Mouse (Mus musculus) testis, postnatal 14 days (tissue): ENCODE data around the gene Tmem234.

Experiments used
- DNase-seq: peaks from one replicate; pipeline ENCODE4 v3.0.0; 2021; ENCODE audit warnings: low spot score

Gene Tmem234

DNA sequence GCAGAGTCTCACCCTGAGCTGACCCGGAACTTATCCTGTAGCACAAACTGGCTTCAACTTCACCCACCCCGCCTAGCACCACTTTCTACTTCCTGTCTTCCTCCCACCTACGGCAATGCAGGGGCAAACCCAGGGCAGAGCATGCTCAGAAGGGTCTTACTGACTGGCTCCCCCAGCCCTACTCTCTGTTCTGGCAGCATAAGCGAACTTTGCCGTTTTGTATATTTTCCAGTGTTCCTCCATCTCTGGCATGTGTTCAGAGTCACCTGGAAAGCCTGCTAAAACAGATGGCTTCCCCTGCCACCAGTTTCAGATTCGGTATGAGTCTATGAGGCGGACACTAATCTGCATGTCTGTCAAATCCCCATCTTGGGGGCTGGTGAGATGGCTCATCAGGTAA, 20.1 kb upstream of the Tmem234 start:
- DNase-seq: no peak

DNA sequence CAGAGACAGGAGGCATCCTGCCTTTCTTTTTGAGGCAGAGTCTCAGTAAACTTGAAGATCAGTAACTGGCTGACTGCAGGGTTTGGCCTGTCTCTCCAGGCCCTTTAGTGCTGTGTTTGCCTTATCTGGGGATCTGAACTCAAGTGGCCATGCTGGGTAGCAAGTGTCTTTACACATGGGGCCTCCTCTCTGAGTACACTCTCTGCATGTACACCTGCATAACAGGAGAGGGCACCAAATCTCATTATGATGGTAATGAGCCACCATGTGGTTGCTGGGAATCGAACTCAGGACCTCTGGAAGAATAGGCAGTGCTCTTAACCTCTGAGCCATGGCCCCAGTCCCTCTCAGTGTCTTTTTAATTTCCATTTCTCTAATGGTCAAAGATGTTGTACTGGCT, 18.2 kb upstream of the Tmem234 start:
- no peak for DNase-seq

DNA sequence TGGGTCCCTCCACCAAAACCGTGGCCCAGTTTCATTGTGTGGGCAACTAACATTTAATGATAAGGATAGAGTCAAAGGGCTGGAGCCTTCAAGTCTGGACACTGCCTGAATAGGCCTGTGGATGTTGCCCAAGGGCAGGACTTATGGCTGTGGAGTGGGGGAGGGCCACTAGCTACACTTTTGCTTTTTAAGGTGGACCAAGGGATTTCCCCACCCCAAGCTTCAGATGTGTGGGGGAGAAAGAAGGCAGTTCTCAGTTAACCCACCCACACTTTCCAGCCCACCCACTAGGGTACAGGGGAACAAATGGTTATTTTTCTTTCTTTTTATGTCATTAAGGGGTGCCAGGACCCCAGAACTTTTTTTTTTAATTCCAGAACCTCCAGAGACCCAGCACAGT, 16.1 kb upstream of the Tmem234 start:
- DNase-seq: no peak

DNA sequence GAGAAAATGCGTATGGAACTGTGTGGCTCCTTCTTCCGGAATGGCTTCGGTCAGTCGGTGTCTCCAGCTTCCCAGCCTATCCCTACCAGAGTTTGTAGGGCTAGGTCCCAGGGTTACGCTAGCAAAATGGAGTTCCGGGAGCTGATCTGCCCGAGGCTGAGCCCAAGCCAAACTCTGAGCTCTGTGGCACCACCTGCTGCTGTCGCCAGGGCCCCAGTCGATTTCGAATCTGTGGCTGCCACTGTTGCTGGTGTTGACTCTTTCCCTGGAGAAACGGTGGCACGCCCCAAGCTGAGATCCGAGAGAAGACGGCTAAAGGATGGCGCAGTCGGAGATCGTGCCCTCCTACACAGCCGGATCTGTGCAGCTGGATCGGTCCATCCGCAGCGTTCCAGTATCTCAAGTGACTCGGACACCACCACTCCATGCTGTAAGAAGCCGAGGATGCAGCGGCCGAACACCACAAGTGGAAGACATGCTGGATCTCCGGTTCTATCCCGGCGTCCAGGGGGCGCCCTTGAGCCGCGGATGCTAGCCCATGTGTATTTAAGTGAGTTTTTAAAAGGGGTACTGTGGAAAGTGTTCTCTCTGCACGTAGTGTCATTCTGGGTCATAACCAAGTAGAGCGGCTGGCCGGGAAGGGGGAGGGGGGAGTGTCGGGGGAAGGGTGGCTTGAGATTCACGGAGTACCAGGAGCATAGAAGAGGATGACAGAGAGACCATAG, 15.4 kb upstream of the Tmem234 start:
- DNase-seq: peak; percentile 76

DNA sequence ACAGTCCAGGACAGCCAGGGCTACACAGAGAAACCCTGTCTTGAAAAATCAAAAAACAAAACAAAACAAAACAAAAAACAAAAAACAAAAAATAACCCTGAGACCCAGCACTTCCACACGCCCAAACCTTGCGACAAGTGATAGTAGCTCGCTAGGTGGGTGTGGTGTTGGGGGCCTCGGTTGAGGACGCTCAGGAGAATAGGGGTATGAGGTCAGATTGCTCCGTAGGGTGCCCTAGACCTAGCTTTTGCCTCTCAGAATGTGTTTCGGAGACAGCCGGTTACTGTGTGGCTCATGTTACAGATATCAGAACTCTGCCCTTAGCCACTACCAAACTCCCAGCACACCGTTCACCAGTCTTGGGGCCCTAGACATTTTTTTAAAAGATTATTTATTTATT, 14.7 kb upstream of the Tmem234 start:
- no peak for DNase-seq

DNA sequence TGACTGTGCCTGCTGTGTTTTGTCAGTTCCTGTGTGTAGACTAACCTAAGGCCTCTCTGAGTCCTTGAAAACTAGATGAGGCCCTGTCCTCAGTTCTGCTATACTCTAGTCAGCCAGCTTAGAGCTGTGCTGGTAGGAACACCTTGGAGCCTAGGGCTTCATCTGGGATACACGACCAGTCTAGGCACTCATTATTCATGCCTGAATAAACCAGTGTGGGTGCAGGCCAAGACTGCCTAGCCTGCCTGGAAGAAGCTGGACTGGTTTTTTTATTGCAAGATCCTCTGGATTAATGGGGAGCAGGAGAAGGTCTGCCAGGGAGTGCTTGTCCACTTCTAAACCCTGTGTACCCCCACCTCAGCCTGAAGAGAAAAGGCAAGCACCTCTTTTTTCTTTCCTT, 13.5 kb upstream of the Tmem234 start:
- no peak for DNase-seq

DNA sequence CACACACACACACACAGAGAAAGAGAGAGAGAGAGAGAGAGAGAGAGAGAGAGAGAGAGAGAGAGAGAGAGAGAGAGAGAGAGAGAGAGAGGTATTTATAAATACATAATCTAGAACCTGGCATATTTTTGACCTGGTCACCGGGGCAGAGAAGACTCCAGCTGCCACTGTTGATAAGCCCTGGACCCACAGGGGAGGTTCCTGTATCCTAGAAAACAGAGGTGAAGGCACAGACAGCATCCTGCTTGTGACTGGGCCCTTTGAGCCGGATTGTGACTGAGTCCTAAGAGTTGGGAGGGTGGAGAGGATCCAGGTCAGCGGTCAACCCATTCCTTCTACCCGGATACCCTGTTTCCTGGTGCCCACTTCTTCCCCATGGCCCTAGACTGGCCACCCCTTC, 11.6 kb upstream of the Tmem234 start:
- no peak for DNase-seq

DNA sequence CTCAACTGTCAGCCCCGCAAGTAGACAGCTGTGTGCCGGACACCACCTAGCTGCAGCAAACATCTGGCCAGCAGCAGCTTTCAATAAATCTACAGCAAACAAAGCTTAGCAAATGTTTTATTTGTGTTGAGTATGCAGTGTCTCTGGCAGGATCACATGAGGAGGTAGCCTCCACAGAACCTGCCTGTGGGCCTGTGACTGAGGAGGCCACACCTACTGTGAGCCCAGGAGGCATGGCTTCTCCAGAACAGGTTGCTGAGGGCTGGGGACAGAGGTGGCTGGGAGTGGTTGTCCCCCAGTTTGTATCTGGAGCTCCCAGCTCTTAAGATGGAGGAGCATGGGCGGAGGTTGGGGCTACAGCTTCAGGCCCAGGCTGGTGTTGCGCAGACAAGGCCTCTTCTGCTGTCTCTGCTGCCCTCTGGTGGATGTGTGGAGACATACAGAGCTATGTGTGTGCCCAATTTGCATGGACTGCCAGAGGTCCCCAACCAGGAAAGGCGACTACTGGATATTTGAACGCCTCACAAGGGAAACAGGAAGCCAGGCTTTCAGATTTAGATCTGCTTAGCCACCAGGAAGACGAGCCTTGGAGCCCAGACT, 8.1 kb downstream of the Tmem234 start:
- DNase-seq: peak; percentile 63

DNA sequence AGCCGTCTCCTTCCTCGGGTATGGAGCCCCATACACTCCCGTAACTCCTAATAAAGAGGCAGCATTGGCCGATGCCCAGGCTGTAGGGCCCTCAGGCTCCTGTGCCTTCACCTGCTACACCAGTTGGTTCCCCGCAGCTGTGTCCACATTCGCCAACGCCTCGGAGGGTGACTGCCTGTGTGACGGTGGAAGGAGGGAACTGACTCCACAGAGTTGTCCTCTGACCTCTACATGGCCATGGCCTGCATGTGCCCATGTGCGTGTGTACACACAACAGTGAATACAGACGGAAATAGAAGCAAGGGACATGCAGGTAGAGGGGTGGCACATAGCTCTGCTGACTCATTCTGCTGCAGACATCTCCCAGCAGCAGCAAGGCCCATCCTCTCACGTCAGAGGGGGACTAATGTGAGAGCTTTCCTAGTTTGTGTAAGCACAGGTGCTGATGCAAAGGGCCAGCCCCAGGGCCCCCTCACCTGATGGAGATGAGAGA, 8.7 kb downstream of the Tmem234 start:
- DNase-seq: no peak

DNA sequence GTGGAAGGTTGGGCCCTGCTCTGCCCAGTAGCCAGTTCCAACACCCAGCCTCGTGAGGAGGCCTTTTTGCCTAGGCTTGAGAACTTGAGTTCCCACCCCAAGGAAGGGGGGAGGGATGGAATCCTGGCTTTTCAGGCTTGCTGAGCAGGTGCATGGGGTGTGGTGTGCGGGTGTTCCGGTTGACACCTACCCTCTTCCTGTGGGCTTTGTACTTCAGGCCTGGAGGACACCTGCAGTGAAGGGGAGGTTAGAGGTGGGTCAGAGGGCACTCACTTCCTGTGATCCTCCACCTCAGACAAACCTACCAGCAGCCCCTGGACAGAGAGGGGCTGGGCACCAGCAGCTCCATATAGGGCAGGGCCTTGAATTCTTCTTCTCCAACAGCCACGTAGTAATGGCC, 9.6 kb downstream of the Tmem234 start:
- DNase-seq: no peak

DNA sequence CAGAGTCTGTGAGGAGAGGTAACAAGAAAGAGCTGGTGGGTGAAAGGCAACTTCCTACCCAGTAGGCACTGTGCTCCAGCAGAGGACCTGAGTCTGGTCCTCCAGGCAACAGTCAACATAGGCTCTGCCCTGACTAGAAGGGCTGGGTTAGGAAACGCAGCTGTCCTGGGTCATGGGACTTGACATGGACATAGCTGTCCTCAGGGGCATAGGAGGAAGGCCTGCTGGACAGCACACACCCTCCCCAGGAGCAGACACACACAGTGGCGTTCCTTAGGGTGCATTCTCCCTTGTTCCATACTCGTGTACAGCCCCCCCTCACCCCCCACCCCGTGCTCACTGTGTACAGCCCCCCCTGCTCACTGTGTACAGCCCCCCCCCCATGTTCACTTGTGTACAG, 10.0 kb downstream of the Tmem234 start:
- DNase-seq: no peak

DNA sequence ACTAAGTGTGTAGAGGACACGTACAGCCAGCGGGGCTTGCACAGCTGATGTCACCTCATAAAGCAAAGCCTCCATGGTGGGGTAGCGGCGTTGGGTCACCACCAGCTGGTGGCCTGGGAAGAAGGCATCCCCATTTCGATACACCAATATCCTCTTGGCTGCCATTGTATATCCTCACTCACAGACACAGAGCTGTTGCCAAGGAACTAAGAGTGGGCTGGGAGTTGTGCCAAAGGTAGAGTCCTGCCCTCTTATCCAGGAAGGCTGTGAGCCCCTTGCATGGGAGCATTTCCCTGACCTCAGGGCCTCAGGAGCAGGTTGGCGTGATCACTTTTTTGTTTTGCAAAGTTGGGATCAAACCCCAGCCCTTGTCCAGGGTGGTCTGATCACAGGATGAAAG, 13.6 kb downstream of the Tmem234 start, which contains the start of gene Dcdc2b:
Gene Dcdc2b, minus strand, starts transcription at position 165 of the 400 bp plus-strand sequence.
- no peak for DNase-seq

DNA sequence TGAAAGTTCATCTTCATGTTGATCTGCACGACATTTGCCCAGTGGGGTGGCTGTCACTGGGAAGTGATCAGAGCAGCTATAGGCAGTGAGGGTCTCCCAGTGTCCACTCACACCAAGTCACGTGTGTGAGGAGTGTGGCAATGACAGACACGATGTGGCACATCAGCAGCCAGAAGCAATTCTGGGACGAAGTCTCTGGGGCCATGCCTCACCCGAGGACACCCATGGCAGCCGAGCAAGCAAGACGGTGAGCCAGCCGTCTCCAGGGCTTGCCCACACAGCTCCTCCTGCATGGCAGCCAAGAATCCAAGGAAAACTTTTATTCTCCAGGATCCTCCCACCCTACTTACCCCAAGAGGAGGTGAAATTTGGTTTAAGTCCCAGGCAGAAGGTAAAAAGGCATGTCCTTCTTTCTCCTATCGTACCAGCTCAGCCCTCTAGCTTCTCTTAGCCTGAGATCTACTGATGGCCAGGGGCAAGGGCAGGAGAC, 15.4 kb downstream of the Tmem234 start:
- DNase-seq: no peak

DNA sequence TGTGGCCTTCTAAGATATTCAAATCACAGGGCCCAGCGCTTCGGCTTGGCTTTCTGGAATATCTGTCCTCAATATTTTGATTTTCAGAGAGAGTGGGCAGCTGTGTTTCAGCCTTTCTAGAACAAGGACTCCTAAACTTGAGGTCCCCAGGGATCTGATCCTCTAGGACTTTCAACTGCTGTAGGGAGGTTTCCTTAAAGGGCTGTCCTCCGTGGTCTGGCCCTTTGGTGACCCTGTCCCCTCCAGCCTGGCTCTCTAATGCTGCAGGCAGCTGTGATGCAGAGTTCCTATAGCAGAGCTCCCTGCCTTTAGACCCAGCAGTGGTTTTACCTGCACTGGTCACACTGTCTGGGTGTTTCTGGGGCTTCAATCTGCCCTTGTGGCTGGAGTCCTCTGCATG, 16.2 kb downstream of the Tmem234 start:
- no peak for DNase-seq

DNA sequence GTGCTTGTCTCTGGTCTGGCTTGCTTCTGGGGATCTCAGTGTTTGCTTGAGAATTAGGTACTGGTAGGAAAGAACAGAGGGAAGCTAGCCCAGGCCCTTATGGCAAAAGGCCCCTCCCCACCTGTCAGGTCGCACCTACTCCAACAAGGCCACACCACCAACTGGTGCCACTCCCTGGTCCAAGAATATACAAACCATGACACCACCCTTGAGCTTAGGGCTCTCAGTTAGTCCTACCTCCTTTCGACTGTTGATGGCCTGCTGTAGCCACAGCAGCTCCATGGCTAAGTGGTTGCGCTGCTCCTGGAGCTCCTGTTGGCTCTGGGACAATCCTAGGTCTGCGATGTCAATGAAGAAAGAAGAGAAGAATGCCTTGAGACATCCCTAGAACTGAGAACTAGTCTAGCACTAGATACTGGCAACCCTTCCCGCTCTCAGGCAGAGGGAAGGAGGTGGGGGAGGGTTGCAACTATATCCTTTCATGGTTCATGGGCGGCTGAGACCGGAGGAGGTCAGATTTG, 16.7 kb downstream of the Tmem234 start:
- DNase-seq: no peak

DNA sequence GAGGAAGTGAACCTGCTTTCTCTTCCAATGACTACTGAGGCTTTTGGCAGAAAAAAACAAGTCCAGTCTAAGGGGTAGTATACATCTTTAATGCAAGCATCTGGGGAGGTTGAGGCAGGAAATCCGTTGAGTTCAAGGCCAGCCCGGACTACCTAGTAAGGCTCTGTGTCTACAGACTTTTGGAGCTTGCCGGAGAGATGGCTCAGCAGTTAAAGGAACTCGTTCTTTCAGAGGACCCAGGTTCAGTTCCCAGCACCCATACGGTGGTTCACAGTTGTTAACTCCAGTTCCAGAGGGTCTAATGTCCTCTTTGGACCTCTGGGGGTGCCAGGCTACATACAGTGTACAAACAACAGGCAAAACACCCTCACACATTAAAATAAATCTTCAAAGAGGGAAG, 17.6 kb downstream of the Tmem234 start:
- no peak for DNase-seq

DNA sequence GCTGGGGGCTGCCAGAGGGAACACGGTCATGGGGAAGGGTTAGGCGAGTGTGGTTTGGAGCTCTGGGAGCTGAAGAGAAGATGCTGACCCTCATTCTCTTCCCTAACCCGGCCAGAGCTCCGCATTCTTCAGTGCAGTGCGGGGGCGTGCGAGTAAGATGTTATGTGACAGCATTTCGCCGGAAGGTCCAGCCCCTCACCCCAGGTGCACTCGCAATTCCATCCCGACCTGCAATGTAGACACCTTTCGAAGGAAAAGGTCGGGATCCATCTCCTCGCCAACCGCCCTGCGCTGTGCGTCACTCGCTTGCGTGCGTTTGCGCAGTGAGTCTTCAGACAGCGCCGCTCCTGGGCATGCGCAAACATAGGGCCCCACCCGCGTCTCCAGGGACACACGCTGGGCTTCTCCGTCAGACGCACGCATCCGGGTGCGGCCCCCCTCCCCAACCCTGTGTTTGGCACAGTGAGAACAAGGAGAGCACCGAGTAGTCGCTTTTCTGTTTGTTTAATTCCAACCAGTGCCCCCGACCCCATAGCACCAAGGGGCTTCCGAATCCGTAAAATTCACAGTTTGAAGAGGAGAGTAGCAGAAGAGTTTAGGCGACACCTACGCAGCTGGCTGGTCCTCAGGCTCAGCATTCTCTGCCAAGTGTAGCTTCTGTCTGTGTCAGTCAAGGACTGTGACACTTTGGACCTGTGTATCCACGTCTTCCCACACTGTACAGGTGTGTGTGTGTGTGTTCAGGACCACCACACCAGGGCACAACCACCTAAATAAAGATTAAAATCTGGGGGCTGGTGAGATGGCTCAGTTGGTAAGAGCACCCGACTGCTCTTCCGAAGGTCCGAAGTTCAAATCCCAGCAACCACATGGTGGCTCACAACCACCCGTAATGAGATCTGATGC, 18.6 kb downstream of the Tmem234 start, which contains the start of gene Iqcc:
Gene Iqcc, minus strand, starts transcription at position 314 of the 906 bp plus-strand sequence.
- DNase-seq: peak; percentile 94

DNA sequence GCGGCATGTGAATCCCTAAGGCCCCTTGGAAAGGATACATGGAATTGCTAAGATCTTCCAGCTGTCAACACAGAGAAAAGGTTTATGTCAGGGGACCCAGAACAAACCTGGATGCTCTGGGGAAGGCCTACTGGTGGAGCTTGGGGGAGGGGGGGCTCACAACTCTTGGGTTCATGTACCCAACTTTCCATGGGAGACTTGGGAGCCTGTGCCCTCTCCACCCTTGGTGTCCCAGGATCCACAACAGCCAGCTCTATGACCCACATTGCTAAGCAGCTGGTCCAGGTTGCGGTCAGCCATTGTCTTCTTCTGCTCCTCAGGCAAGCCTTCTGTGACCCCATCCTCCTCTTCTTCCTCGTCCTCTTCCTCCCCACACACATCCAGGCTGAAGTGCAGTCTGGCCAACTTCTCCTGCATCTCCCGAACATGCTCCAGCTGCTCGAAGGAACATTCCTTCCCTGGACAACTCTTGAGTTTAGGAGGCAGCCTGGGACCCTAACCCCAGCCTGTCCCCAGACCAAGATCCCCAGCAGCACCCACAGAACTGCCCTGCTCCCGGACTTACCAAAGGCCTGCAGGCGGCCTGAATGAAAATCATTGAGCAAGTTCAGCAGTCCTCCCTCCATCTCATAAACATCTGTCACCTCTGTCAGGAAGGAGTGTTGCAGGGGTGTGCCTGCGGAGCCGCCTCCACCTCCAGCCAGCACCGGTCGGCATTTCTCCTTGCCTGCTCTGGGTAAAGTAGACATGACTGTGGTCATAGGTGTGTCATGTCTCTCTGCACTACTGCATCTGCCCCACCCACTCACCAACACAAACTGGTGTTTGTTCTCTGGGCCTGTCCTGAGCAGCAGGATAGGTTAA, 20.2 kb downstream of the Tmem234 start:
- DNase-seq: no peak

DNA sequence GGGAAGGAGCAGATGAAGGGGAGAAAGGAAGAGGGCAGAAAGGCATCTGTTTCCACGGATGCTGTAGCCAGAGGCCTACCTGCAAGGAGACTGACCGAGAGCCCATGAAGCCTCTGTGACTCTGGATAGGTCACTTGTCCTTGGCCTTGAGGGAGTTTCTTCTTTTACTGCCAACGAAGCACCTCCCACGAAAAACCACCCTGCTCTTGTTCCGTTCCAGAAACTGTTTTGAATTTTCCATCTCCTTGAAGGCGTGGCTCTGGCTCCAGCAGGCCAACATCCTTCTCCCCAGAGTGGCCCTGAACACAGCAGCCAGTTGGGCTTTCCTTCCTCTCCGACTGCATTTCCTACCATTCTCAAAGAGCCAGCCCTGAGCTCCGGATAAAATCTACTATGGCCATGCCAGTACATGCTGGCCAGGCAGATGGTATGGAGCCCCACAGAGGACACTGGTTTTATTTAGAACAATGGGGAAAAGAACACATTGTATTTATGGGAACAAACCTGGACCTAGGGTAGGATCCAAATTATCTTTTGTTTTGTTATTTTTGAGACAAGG, 20.9 kb downstream of the Tmem234 start:
- DNase-seq: peak; percentile 68

DNA sequence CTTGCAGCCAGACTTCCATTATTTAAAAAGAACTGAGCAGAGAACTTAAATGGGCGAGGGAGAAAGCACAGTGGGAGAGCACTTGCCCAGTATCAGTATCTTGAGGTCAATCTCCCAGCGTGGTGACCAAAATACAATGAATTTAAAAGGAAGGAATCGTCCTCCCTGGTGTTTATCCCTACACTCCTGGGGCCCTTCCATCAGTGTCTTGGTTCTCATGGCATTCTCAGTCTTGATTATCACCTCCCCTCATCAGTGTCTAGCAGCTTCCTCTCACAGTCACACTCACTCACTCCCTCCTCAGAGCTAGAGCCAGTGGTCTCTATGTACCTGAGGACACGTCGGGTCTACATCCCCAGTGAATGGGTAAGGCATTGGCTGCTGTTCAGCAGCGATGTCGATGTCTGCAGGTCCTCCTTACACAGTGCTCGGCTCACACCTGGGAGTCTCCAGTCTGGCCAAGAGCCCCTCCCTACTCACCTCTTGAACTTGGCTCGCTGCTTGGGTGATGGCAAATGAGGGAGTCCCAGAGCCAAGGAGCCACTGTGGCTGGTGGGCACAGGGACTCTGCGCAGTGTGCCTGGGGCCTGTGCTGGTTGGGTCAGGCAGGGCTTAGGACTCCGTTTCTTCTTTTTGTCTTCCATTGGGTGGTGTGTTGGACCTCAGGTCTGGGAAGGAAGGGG, 21.8 kb downstream of the Tmem234 start:
- no peak for DNase-seq
